Mouse (Mus musculus) hindbrain, embryonic 14.5 days (tissue): ENCODE results near the gene Rnd3. TPM values are rescaled to one million over a fixed set of nuclear protein-coding genes. Genes with fewer than 3 reads are reported as not detected.

Source experiments
- ATAC-seq: fragments of 200-750 bp; cut with Nextera tagmentation; 2 replicates; pipeline ENCODE4 v1.8.0; 2017; ENCODE audit warnings: moderate number of reproducible peaks, mild to moderate bottlenecking, moderate TSS enrichment, moderate library complexity; ENCODE audit not compliant: low FRiP score
- DNase-seq: peaks from one replicate; pipeline ENCODE4 v3.0.0-alpha.2; 2015; ENCODE audit warnings: low spot score
- H3K27ac ChIP-seq: fragments of 300-500 bp; sonication (generic); 2 replicates; pipeline ENCODE4 v1.5.1; 2014; ENCODE audit warnings: mild to moderate bottlenecking, moderate library complexity
- H3K27me3 ChIP-seq: fragments of 300-500 bp; sonication (generic); 2 replicates; pipeline ENCODE4 v1.6.1; 2014; ENCODE audit warnings: mild to moderate bottlenecking, low read length, mixed read lengths; ENCODE audit not compliant: control insufficient read depth, insufficient read depth
- H3K36me3 ChIP-seq: fragments of 300-500 bp; sonication (generic); replicated peaks from 2 replicates; pipeline ENCODE4 v1.6.1; 2014; ENCODE audit not compliant: control insufficient read depth, insufficient read depth
- H3K4me1 ChIP-seq: fragments of 300-500 bp; sonication (generic); replicated peaks from 2 replicates; pipeline ENCODE4 v1.6.1; 2014; ENCODE audit warnings: antibody characterized with exemption, low read length, mixed read lengths; ENCODE audit not compliant: control insufficient read depth, insufficient read depth
- H3K4me2 ChIP-seq: fragments of 300-500 bp; sonication (generic); replicated peaks from 2 replicates; pipeline ENCODE4 v1.6.1; 2014; ENCODE audit warnings: mild to moderate bottlenecking, moderate library complexity
- H3K4me3 ChIP-seq: fragments of 300-500 bp; sonication (generic); replicated peaks from 2 replicates; pipeline ENCODE4 v1.5.1; 2014; ENCODE audit warnings: mild to moderate bottlenecking, low read length
- H3K9ac ChIP-seq: fragments of 300-500 bp; sonication (generic); 2 replicates; pipeline ENCODE4 v1.6.1; 2014
- H3K9me3 ChIP-seq: fragments of 300-500 bp; sonication (generic); 2 replicates; pipeline ENCODE4 v1.6.1; 2016; ENCODE audit warnings: low read length; ENCODE audit not compliant: control insufficient read depth
- WGBS: fragments of 180-500 bp; shearing (Covaris S2); extraction: QIAGEN DNeasy Blood & Tissue Kit; methylation state at CpG from one replicate; pipeline ENCODE4 v1.1.7; 2014; 5-methylcytosine and 5-hydroxymethylcytosine counted together
- polyA plus RNA-seq: library from polyadenylated mRNA; unstranded; fragments of >200 nt; fragmentation: Nextera tagmentation; extraction: Ambion mirVana; gene quantifications from 2 replicates; pipeline ENCODE4 v1.2.1, GENCODE M21; 2014

Gene Rnd3
- polyA plus RNA-seq, 1 experiment from 2014 or later, result 125 TPM

DNA sequence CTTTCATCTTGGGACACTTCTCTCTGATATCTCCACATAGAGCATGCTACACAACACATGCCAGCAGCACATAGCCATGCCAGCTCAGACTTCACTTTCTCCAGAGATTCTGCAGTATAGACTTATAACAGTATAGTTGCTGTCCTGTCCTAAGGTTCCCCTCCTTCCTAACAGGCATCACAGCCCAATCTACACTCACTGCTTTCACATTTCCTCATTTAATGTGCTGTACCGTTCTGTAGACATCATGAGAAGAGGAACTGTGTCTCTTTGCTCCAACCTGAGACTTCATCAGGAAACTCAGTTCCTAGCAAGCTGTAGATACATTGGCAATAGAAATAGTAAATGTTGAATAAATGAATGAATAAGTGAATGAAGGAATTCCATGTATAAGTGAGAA, 49.7 kb downstream of the Rnd3 start:
- no peak overlapping the region for H3K9ac ChIP-seq
- no peak overlapping the region for H3K27ac ChIP-seq
- no peaks in the 10 kb centered on the region for H3K4me1 ChIP-seq
- H3K4me2 ChIP-seq, result no peak overlapping the region
- no peak overlapping the region for H3K4me3 ChIP-seq
- ATAC-seq (no peak), DNase-seq (no peak)
- H3K27me3 ChIP-seq, result no peaks in the 10 kb centered on the region
- WGBS, result 89% methylated on average over 1 of the region's 1 CpGs
- H3K36me3 ChIP-seq, result no peaks in the 10 kb centered on the region
- H3K9me3 ChIP-seq, result no peaks in the 10 kb centered on the region

DNA sequence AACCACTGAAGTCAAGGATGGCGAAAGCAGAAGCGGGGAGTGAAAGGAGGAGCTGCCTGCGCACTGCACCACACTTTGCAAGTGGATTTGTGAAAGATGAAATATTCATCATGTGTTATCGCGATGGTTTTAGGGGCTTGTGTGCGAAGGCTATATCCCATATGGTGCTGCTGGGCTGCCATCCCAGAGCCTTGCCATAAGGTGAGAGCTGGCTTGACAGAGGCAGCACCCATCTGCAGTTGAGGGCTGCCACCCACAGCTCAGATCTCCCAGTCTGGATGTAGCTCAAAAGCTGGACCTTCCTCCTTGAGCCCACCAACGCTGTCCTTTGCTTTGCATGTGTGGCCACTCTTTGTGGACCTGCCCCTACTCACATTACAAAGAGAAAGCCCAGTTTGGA, 58.2 kb downstream of the Rnd3 start:
- Histone ChIP-seq H3K4me1 (peaks cover 29% of the 10 kb centered on the region), H3K9ac (no peak overlapping the region), H3K4me3 (no peak overlapping the region), H3K36me3 (no peaks in the 10 kb centered on the region), H3K9me3 (no peaks in the 10 kb centered on the region), H3K4me2 (no peak overlapping the region), H3K27ac (peak overlapping the region; percentile 9; the same call in 1 of the 2 replicates), H3K27me3 (no peaks in the 10 kb centered on the region)
- ATAC-seq, result no peak
- 36% methylated on average over 7 of the region's 7 CpGs for WGBS
- DNase-seq, result no peak

DNA sequence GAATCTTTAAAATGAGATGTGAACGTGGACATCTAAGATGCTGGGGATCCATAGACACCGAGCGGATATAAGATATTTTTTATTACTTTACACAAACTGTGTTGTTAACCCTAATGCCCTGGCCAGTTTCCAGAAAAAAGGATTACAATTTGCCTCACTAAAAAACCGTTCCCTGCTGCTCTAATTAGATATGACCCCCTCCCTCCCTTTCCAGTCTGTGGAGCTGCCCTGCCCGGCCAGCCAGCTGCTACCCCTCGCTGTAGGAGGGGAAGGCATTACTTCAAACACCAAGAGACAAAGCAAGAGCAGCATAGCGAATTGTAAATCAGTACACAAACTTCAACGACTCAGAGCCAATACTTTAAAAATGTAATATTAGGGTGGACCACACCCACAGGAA, 58.9 kb downstream of the Rnd3 start:
- 18% methylated on average over 8 of the region's 8 CpGs for WGBS
- H3K27ac ChIP-seq, result peak overlapping the region; percentile 9; the same call in 1 of the 2 replicates
- ATAC-seq (peak; percentile 50; the same call in 1 of the 2 replicates), DNase-seq (no peak)
- no peaks in the 10 kb centered on the region for H3K36me3 ChIP-seq
- peaks cover 32% of the 10 kb centered on the region for H3K4me1 ChIP-seq
- no peak overlapping the region for H3K4me3 ChIP-seq
- no peaks in the 10 kb centered on the region for H3K27me3 ChIP-seq
- no peak overlapping the region for H3K4me2 ChIP-seq
- no peaks in the 10 kb centered on the region for H3K9me3 ChIP-seq
- H3K9ac ChIP-seq, result no peak overlapping the region

DNA sequence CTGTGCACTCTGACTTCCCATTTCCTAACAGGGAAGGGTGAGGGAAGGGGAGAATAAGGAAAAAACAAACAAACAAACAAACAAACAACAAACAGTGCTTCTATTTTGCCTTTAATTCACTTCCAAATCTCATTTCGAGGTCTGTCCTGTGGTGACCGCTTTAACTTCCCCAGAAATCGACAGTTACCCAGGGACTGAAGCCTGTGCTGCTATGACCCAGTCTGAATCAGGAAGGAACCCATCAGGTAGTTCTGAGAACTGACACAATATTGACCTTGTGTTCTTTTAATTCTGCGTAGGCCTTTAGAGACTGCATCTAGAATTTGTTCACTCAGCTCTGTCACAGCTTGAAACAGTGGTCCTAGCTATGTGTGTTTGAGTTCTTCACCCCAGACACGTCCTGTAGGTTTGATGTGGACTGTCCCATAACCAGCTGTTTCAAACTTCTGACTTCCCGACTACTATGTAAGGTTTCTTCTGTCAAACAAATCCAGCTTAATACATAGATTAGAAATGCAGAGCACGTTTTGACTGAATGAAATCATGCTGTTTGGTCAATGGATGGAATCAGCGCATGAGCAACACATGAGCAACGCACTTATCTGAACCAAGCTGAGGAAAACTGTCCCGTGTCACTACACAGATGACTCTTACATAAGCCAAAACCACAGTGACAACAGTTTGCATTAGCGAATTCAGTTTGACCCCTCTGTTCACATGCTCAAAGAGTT, 59.9 kb downstream of the Rnd3 start:
- Histone ChIP-seq H3K36me3 (no peaks in the 10 kb centered on the region), H3K4me2 (no peak overlapping the region), H3K9me3 (no peaks in the 10 kb centered on the region), H3K4me1 (peaks cover 37% of the 10 kb centered on the region), H3K27ac (no peak overlapping the region), H3K4me3 (no peak overlapping the region), H3K9ac (no peak overlapping the region), H3K27me3 (no peaks in the 10 kb centered on the region)
- WGBS, result 71% methylated on average over 11 of the region's 11 CpGs
- peak; percentile 42 for DNase-seq
- no peak for ATAC-seq

DNA sequence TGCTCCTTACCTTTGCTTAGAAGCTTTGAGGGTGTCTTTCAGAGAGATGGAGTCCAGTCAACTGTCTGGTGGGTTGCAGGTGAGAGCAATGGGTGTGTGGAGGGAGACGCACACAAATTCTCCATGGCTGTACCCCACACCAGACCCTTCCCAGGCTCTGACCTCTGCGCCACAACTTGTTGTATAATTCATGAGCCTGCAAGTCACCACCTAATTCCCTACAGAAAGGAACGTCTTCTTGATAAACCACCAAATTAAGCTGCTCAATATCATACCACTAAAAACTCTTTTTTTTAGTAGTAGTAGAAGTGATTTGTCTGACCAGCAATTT, 60.8 kb downstream of the Rnd3 start:
- Histone ChIP-seq H3K36me3 (no peaks in the 10 kb centered on the region), H3K27ac (peak overlapping the region; percentile 85), H3K9ac (no peak overlapping the region), H3K9me3 (no peaks in the 10 kb centered on the region), H3K4me2 (peak overlapping the region; percentile 18), H3K4me3 (no peak overlapping the region), H3K4me1 (peaks cover 37% of the 10 kb centered on the region), H3K27me3 (no peaks in the 10 kb centered on the region)
- 19% methylated on average over 3 of the region's 3 CpGs for WGBS
- no peak for DNase-seq
- ATAC-seq, result no peak

DNA sequence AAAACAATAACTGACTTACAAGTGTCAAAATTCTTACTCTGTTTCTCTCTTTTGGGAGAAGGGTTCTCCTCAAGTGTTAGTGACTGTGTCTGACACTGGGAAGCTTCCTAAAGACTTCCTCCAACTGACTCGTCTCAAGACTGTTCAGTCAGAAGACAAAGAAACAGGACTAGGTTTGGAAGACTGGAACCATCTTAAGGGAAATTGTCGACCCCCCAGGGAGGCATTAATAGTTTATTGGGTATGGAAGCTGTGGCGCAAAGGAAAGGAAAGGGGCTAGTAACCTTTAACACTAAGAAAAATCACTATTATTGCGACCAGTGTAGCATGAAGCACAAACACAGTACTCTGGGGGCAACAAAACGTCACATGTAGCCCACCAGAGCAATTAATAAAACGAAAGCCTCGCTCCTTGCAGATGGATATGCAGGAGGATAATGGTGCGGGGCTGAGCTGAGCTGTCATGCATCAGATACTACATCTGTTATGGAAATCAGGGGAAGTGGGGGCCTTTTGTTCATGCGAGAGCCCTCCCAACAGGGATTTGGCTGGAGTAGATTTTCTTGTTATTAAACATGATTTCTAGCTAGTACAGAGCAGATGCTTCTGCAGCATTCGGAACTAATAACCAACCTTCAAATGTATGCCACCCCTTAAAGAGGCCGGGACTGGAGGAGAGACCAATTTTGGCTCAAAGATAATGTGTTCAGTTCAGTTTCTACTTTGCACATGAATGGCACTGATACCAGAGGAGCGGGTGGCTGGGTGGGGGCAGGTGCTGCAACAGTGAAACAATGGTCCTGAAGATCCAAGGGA, 61.4 kb downstream of the Rnd3 start:
- peaks cover 38% of the 10 kb centered on the region for H3K4me1 ChIP-seq
- DNase-seq (peak; percentile 65), ATAC-seq (peak; percentile 80)
- WGBS, result 8% methylated on average over 12 of the region's 12 CpGs
- no peaks in the 10 kb centered on the region for H3K36me3 ChIP-seq
- no peaks in the 10 kb centered on the region for H3K27me3 ChIP-seq
- no peaks in the 10 kb centered on the region for H3K9me3 ChIP-seq
- H3K4me3 ChIP-seq, result no peak overlapping the region
- H3K4me2 ChIP-seq, result peak overlapping the region; percentile 18
- peak overlapping the region; percentile 85 for H3K27ac ChIP-seq
- H3K9ac ChIP-seq, result no peak overlapping the region

DNA sequence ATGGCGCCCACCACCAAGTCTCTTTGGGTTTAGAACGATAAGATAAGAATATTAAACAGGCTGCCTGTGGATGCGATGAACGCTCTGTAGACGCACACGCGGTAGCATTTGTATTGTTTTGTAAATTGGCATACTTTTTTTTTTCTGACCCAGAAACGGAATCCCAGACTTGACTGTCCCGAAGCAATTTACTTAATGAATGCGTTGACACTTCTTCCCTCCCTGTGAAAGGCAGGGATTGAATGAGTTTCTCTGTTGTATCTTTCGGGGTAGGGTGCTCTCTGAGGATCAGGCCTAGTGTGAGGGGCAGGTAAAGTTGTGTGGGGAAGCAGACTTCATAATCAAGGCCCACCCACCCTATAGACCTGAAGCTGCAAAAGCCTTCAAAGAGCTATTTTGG, 63.8 kb downstream of the Rnd3 start:
- WGBS, result 24% methylated on average over 11 of the region's 11 CpGs
- no peak for DNase-seq
- H3K27ac ChIP-seq, result no peak overlapping the region
- H3K27me3 ChIP-seq, result no peaks in the 10 kb centered on the region
- H3K4me2 ChIP-seq, result no peak overlapping the region
- peaks cover 47% of the 10 kb centered on the region for H3K4me1 ChIP-seq
- H3K36me3 ChIP-seq, result no peaks in the 10 kb centered on the region
- H3K4me3 ChIP-seq, result no peak overlapping the region
- no peak for ATAC-seq
- H3K9ac ChIP-seq, result no peak overlapping the region
- no peaks in the 10 kb centered on the region for H3K9me3 ChIP-seq

DNA sequence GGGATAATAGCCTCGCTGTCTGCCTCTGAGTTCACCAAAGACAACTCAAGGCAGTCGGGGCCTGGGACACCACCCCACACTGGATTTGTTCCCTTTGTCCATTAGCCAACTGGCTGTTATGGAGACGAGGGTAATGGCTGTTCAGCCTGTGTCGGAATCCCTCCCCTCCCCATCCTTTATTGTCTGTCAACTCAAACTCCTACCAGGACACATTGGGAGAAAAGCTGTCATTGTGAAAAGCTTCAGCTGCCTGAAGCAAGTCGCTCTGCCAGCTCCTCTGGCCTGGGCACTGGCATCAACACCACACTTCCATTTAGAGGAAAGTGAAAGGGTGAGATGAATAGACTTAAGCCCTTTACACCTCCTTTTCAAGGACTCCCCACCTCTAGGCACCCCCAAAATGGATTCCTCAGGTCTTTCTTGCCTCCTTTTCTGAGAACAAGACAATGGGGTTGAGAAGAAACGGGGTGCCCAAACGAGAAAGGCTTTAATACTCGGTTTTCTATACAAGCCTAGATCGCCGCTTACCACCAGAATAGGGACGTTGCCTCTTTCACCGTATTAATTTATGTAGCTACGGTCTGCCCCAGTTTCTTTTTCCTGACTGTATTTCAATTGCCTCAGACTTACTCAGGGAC, 66.1 kb downstream of the Rnd3 start:
- H3K27me3 ChIP-seq, result no peaks in the 10 kb centered on the region

More for the DNA sequence above, 66.1 kb downstream of the Rnd3 start:
- ATAC-seq (peak; percentile 88), DNase-seq (peak; percentile 62)
- H3K4me2 ChIP-seq, result peak overlapping the region; percentile 12
- no peaks in the 10 kb centered on the region for H3K9me3 ChIP-seq
- no peaks in the 10 kb centered on the region for H3K36me3 ChIP-seq
- H3K4me1 ChIP-seq, result peaks cover 37% of the 10 kb centered on the region
- H3K9ac ChIP-seq, result no peak overlapping the region; the same call in 1 of the 2 replicates
- peak overlapping the region; percentile 69 for H3K27ac ChIP-seq
- 31% methylated on average over 13 of the region's 13 CpGs for WGBS
- H3K4me3 ChIP-seq, result no peak overlapping the region
